Mouse (Mus musculus): ENCODE measurements around the gene Sema3b. TPM values are rescaled to one million over a fixed set of nuclear protein-coding genes. Genes with fewer than 3 reads are reported as not detected.
A peak's percentile ranks its signal among the peaks of the same experiment; 100 is the strongest.

Sema3b gene
- polyA plus RNA-seq, 1 experiment from 2014 or later: 4.2 TPM

- 54% methylated on average over 2 of the region's 2 CpGs for WGBS
- Histone ChIP-seq H3K36me3 (no peaks in the 10 kb centered on the region), H3K9me3 (no peaks in the 10 kb centered on the region), H3K4me2 (no peak overlapping the region), H3K4me1 (replicated peaks) (peaks cover 79% of the 10 kb centered on the region), H3K4me3 (no peak overlapping the region), H3K9ac (no peak overlapping the region), H3K27ac (no peak overlapping the region), H3K27me3 (peaks cover 3% of the 10 kb centered on the region; the same call in 1 of the 2 replicates)
- ATAC-seq (ENCODE audit: low FRiP score): no peak
Measured at GRCm38 (mm10) chr9:107607036-107607435, 2.0 kb downstream of the Sema3b start.

- H3K36me3 ChIP-seq: no peaks in the 10 kb centered on the region
- H3K27me3 ChIP-seq: peaks cover 3% of the 10 kb centered on the region; the same call in 1 of the 2 replicates
- no peak overlapping the region for H3K4me2 ChIP-seq
- no peaks in the 10 kb centered on the region for H3K9me3 ChIP-seq
- H3K4me1 ChIP-seq (replicated peaks): peaks cover 75% of the 10 kb centered on the region
- H3K9ac ChIP-seq: no peak overlapping the region
- no peak for ATAC-seq (ENCODE audit: low FRiP score)
- no peak overlapping the region for H3K27ac ChIP-seq
- 17% methylated on average over 9 of the region's 9 CpGs for WGBS
- no peak overlapping the region for H3K4me3 ChIP-seq
Measured at GRCm38 (mm10) chr9:107606591-107606990, 2.4 kb downstream of the Sema3b start.

DNA sequence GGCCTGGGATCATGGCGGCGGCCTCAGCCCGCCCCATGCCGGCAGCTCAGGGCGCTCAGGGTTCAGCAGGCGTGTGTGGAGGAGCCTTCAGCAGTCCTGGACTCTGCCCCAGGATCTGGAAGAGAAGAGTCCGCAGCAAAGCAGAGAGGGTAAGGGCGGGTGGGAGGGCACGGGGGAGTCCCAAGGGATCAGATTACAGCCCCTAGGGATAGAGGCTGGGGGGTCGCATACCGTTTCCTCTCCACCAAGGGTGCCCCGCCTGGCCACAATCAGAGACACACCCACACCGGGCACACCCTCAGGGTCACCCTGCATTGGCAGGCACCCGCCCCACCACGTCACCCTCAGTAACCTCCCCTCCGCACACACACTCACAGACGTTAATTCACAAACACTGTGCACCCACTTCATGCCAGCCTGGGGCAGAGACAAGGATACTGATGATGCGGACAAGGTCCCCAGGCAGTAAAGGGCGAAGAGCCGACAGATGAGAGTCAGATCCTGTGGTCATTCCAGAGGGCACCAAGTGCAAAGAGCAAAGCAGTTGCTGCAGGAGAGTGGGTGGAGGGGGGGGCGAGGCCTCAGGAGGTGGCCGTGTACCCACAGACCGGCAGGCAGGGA is 3.9 kb downstream of the Sema3b start:
- peaks cover 66% of the 10 kb centered on the region for H3K4me1 ChIP-seq (replicated peaks)

DNA sequence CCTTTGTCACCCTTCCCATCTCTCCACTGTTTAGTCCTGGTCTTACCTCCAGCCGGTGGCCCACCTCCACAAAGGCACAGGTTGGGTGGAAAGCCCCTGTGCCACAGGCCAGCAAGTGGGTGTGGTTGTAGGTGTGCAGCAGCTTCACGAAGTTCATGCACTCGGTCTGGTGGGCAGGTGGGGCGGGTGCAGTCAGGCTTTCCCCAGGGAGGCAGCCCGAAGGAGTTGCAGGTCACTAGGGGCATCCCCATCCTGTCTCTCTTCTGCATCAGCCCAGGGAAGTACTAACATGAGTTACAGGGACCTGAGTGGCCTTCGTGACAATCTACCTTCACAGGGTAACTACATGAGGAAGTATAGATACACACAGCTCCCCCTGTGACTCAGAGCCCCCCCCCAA is 5.8 kb downstream of the Sema3b start:
- Histone ChIP-seq H3K9me3 (no peaks in the 10 kb centered on the region), H3K9ac (no peak overlapping the region; the same call in 1 of the 2 replicates), H3K4me3 (no peak overlapping the region), H3K4me2 (no peak overlapping the region), H3K27me3 (peaks cover 7% of the 10 kb centered on the region; the same call in 1 of the 2 replicates), H3K36me3 (no peaks in the 10 kb centered on the region), H3K27ac (no peak overlapping the region), H3K4me1 (replicated peaks) (peaks cover 50% of the 10 kb centered on the region)
- 93% methylated on average over 6 of the region's 6 CpGs for WGBS
- ATAC-seq (ENCODE audit: low FRiP score): no peak

More for the DNA sequence above, 3.9 kb downstream of the Sema3b start:
- Histone ChIP-seq H3K9me3 (no peaks in the 10 kb centered on the region), H3K9ac (peak overlapping the region; percentile 40; the same call in 1 of the 2 replicates), H3K4me3 (no peak overlapping the region), H3K36me3 (no peaks in the 10 kb centered on the region), H3K27ac (no peak overlapping the region), H3K27me3 (peaks cover 7% of the 10 kb centered on the region; the same call in 1 of the 2 replicates), H3K4me2 (peak overlapping the region; percentile 17; the same call in 1 of the 2 replicates)
- 37% methylated on average over 23 of the region's 23 CpGs for WGBS
- no peak for ATAC-seq (ENCODE audit: low FRiP score)

GRCm38 (mm10) chr9:107602068-107602648 is 6.9 kb downstream of the Sema3b start:
- H3K4me1 ChIP-seq (replicated peaks): peaks cover 40% of the 10 kb centered on the region
- no peaks in the 10 kb centered on the region for H3K36me3 ChIP-seq
- no peak overlapping the region for H3K4me2 ChIP-seq
- H3K9ac ChIP-seq: peak overlapping the region; percentile 58
- peak overlapping the region; percentile 23; the same call in 1 of the 2 replicates for H3K27ac ChIP-seq
- no peak overlapping the region for H3K4me3 ChIP-seq
- peaks cover 7% of the 10 kb centered on the region; the same call in 1 of the 2 replicates for H3K27me3 ChIP-seq
- ATAC-seq (ENCODE audit: low FRiP score): peak; percentile 57; the same call in 1 of the 2 replicates
- whole genome bisulfite sequencing: 13% methylated on average over 10 of the region's 10 CpGs
- no peaks in the 10 kb centered on the region for H3K9me3 ChIP-seq

- H3K9me3 ChIP-seq: no peaks in the 10 kb centered on the region
- 88% methylated on average over 11 of the region's 11 CpGs for WGBS
- H3K9ac ChIP-seq: 0 out of 2 replicates have a peak overlapping the region, but pooled peaks have one; percentile 24
Measured at GRCm38 (mm10) chr9:107601275-107601674, 7.8 kb downstream of the Sema3b start.

DNA sequence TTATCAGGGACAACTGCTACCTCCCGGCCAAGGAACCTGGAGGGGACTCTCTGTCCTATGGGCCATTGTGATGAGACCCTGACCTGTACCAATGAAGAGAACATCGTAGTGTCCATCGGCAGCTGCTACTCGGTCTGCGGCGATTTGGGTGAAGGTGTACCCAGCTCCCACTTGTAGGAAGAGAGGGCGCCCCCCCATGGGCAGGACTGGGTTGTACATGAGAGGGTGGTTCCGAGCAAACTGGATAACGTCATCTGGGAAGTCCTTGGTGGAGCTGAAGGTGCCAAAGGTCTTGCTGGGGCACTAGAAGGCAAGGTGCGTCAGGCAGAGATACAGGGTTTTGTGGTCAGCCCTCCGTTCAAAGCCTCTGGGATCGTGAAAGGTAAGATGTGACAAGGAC is 8.3 kb downstream of the Sema3b start:
- no peaks in the 10 kb centered on the region for H3K9me3 ChIP-seq

More at GRCm38 (mm10) chr9:107601275-107601674, 7.8 kb downstream of the Sema3b start:
- no peak for ATAC-seq (ENCODE audit: low FRiP score)
- Histone ChIP-seq H3K27ac (no peak overlapping the region), H3K27me3 (peaks cover 7% of the 10 kb centered on the region; the same call in 1 of the 2 replicates), H3K36me3 (no peaks in the 10 kb centered on the region), H3K4me1 (replicated peaks) (peaks cover 31% of the 10 kb centered on the region), H3K4me2 (no peak overlapping the region), H3K4me3 (no peak overlapping the region)

DNA sequence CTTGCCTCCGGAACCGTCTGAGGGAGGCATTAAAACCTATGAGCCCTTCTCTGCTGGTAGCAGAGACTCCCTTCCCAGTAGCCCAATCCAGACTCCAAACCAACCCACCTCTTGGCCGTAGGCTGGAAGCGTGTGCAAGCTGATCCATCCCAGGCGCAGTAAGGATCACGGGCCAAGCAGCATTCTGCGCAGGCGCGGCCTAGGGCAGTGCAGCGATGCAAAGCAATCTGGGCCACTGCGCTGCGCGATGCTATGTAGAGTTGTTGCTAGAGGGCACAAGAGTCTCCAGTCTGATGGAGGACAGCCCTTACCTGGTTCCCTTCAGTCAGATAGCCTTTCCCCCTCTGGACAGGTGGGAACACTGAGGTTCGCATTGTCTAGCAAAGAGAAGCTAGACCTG is 9.2 kb downstream of the Sema3b start:
- 72% methylated on average over 14 of the region's 14 CpGs for WGBS
- no peak for ATAC-seq (ENCODE audit: low FRiP score)
- H3K4me1 ChIP-seq (replicated peaks): peaks cover 18% of the 10 kb centered on the region
- H3K4me2 ChIP-seq: no peak overlapping the region
- no peak overlapping the region for H3K4me3 ChIP-seq
- no peaks in the 10 kb centered on the region for H3K36me3 ChIP-seq
- H3K27ac ChIP-seq: no peak overlapping the region
- H3K9me3 ChIP-seq: no peaks in the 10 kb centered on the region
- peaks cover 7% of the 10 kb centered on the region; the same call in 1 of the 2 replicates for H3K27me3 ChIP-seq
- H3K9ac ChIP-seq: 0 out of 2 replicates have a peak overlapping the region, but pooled peaks have one; percentile 10

More for the DNA sequence above, 8.3 kb downstream of the Sema3b start:
- no peak for ATAC-seq (ENCODE audit: low FRiP score)
- Histone ChIP-seq H3K4me3 (no peak overlapping the region), H3K27ac (no peak overlapping the region), H3K4me2 (no peak overlapping the region), H3K36me3 (no peaks in the 10 kb centered on the region), H3K9ac (no peak overlapping the region), H3K4me1 (replicated peaks) (peaks cover 25% of the 10 kb centered on the region), H3K27me3 (peaks cover 7% of the 10 kb centered on the region; the same call in 1 of the 2 replicates)
- WGBS: 79% methylated on average over 12 of the region's 12 CpGs

DNA sequence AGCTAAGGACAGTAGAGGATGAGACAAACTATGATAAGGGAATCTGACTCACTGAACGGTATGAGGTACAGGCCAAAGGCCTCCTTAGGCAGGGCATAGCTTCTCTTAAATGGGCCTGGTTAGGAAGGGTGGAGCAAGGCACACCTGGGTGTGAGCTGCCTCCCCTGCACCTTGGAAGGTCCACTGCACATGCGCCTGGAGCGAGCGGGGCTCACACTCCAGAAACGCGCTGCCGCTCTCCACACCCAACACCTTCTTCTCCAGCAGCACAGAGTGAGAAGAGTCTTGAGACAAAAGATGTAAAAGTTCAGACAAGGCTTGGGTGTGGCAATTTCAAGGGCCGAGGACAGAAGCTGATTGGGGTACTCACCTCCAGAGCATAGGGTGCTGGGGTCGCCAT is 9.6 kb downstream of the Sema3b start:
- H3K9ac ChIP-seq: no peak overlapping the region
- H3K4me2 ChIP-seq: no peak overlapping the region
- 91% methylated on average over 9 of the region's 9 CpGs for WGBS
- peaks cover 7% of the 10 kb centered on the region; the same call in 1 of the 2 replicates for H3K27me3 ChIP-seq
- H3K4me3 ChIP-seq: no peak overlapping the region
- no peak overlapping the region for H3K27ac ChIP-seq
- H3K4me1 ChIP-seq (replicated peaks): peaks cover 14% of the 10 kb centered on the region
- H3K9me3 ChIP-seq: no peaks in the 10 kb centered on the region
- no peaks in the 10 kb centered on the region for H3K36me3 ChIP-seq
- ATAC-seq (ENCODE audit: low FRiP score): no peak

DNA sequence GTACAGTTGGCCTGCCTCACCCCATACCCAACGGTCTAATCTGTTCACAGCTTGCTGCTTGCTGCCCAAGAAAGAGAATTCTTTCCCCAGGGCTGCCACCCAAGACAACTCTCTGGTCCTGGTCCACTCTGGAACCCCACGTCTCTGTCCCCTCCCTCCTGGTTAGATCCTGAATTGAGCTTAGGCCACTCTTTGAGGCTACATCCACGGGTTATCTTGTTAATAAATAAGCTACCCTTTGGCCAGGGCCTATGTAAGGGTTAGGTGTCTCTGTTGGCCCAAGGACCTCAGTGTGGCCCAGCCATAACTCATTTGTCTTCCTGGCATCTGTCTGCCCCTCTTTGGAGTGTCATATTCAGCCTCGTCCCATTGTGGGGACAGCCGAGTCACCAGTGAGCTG is 10.6 kb downstream of the Sema3b start:
- Histone ChIP-seq H3K27ac (no peak overlapping the region), H3K4me3 (no peak overlapping the region), H3K9ac (no peak overlapping the region), H3K36me3 (peaks cover 9% of the 10 kb centered on the region), H3K4me2 (no peak overlapping the region), H3K27me3 (0 out of 2 replicates have a peak, but pooled peaks cover 5% of the 10 kb centered on the region), H3K4me1 (replicated peaks) (peaks cover 13% of the 10 kb centered on the region), H3K9me3 (no peaks in the 10 kb centered on the region)
- no peak for ATAC-seq (ENCODE audit: low FRiP score)
- 75% methylated on average over 5 of the region's 5 CpGs for WGBS

DNA sequence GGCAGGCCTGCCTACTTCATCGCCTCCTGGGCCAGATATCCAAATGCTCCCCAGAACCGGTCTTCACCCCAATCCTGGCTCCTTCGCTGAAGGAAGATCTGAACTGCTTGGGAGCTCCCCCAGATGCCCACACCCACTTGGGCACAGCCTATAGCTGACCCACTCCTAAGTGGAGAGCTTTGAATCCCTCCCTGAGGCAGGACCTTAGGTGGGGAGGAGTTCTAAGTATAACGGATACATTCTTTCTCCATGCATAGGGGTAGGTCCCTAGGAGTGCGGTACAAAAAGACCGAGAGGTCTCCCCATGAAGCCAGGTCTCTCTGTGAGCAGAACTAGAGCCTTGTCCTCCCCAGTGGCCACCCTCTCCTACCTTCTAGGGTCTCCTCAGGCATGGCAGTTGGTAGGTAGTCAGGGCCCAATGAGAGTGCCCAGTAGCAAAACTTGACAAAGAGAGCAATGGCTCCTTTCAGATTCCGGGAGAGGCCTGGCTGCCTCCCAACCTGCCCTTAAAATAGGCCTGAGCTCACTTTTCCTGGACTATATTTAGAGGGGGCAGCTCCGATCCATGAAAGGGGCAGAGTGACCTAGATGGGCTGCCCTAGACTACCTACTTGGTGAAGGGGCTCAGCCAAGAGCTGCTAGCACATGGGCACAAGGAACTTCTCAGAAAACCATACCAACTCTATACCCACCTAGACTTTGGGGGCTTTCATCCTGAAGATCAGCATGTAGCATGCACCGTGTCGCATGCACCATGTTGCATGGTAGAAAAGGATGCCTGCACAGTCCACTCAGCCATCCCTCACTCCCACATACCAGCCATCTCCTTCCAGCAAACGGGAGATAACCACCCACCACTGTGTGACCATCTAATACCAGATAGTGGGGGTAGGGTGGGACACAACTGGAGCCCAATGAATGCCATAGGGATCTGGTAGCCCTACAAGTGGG is 12.1 kb downstream of the Sema3b start:
- H3K27me3 ChIP-seq: 0 out of 2 replicates have a peak, but pooled peaks cover 4% of the 10 kb centered on the region
- H3K9me3 ChIP-seq: no peaks in the 10 kb centered on the region
- H3K27ac ChIP-seq: no peak overlapping the region
- no peak overlapping the region for H3K9ac ChIP-seq
- WGBS: 94% methylated on average over 11 of the region's 11 CpGs
- peaks cover 8% of the 10 kb centered on the region; the same call in 1 of the 2 replicates for H3K4me1 ChIP-seq (replicated peaks)
- H3K36me3 ChIP-seq: peaks cover 23% of the 10 kb centered on the region
- no peak overlapping the region for H3K4me2 ChIP-seq
- no peak overlapping the region for H3K4me3 ChIP-seq
- no peak for ATAC-seq (ENCODE audit: low FRiP score)

Data from hindbrain, embryonic 13.5 days (tissue).